Mouse (Mus musculus) brain, adult 2 months (tissue): ENCODE results near the gene Eps15.
"Not testable (repeated sequence)": the region's sequence is repeated elsewhere in the genome, so short reads cannot be mapped to it uniquely, and the experiment has no call there.

Source experiments
- DNase-seq: peaks from one replicate; pipeline ENCODE4 v3.0.0; 2011; ENCODE audit warnings: low read depth, low spot score

Eps15 gene

DNA sequence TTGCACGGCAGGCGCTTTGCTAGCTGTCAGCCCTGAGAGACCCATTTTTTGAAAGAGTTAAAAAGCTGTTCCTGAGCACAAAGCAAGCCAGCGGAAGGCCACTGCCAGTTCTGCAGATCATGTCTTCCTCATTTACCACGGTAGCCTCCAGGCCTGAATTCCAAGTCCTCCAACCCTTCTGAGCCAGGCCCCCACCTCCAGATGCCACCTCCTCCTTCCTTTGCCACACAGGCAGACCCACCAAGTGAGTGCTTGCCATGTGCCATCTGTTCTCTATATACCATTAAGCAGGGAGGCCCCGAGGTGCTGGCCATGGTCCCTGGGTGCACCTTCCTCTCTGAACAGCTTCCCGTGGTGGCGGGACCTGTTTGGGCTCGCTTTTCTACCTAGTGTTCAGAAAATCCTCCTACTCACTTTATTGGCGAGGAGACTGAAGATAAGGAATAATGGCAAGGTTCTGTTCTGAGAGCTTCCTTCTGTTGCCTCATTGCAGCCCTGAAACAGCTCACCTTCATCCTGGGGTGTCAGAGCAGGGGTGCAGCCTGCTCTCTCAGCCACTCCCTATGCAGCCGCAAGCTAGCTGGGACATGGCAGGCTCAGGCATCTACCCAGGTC lies 120.4 kb downstream of the Eps15 start:
- no peak for DNase-seq

DNA sequence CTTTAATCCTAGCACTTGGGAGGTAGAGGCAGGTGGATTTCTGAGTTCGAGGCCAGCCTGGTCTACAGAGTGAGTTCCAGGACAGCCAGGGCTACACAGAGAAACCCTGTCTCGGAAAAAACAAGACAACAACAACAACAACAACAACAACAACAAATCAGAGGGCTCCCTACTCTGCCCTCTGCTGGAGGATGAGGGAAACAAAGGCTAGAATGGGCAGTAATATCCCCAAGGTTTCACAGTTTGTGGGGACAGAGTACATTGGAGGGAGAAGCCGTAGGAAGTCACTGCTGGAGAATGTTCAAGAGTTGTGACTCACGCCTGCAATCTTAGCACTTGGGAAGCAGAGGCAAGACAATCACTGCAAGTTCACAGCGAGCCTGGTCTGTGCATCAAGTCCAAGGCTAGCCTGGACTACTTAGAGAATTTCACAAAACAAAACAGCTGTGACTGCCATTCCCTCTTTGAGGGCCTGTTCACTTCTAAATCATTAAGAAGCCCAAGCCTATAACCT lies 121.2 kb downstream of the Eps15 start:
- DNase-seq: no peak

DNA sequence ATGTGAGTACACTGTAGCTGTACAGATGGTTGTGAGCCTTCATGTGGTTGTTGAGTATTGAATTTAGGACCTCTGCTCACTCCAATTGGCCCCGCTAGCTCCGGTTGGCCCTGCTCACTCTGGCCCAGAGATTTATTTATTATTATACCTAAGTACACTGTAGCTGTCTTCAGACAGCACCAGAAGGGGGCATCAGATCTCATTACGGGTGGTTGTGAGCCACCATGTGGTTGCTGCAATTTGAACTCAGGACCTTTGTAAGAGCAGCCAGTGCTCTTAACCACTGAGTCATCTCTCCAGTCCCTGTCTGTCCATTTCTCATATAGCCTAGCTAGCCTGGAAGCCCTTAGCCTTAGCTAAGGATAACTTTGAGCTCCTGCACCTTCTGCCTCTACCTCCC lies 124.8 kb downstream of the Eps15 start:
- not testable (repeated sequence) for DNase-seq

DNA sequence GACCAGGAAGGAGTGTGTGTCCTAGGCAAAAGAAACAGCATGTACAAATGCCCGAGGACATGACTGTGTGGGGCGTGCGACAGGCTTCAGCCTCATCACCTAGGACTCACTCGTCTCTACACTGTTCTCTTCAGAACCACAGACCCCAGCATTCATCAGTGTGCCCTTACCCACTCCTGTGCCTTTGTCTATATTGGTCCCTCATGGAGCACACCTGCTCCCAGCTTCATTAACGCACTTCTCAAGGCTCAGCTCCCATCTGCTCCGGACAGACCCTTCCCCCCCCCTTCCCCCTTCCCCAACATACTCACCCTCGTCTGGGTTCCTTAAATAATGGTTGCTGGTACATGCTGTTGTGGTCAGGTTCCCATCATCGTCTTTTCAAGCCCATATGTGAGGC lies 125.3 kb downstream of the Eps15 start:
- no peak for DNase-seq

DNA sequence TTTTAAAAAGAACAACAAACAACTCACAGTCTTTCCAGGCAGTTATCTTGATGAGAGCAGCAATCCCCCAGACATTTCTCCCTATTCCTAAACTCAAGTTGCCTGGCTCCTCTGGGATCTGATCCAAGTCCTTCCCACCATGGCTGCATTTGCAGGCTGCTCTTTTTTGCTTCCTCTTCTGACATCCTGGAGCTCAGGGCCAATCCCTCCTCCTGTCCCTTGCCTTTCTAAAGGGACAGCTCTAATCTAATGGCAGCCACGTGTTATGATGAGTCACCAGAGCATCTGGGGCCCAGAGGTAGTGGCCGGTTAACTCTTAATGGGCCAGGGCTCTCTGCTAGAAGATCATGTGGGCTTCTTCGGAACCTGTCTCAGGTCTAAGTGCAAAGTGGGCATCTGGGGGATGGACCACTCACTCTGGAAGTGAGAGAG lies 126.0 kb downstream of the Eps15 start:
- peak; percentile 88 for DNase-seq

DNA sequence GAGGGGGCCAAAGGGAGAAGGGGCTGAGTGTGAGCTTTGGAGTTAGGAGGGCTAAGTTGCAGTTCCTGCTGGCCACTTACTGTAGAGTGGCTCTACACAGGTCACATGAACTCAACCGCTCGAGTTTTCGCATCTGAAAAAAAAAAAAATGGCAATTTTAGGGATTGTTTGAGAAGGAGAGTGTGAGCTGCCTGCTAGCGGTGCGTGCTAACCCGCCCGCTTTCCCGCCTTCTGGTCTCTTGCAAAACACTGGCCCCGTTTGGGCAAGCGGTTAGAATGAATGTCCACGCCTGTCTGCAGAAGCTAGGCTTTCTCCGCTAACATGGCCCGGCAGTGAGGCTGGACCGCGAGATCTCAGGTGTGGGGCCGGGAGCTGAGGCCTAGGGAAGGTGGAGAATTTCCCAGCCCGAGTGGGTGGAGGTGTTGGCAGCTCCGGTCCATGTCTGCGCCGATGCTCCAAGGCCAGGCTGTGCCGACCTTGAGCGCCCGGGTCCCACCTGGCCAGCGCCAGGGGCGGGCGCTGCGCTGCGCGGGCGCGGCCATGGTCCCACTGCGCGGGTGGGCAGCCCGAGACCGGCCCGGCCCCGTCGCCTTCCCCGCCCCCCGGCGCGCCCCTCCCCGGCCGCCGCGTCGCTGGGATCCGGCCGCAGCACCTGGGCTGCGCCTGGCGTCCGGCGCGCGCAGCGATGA lies 126.6 kb downstream of the Eps15 start, which contains the start of gene Ttc39a:
Gene Ttc39a, plus strand, starts transcription at position 138 of the 690 bp plus-strand sequence.
- DNase-seq: peak; percentile 81

DNA sequence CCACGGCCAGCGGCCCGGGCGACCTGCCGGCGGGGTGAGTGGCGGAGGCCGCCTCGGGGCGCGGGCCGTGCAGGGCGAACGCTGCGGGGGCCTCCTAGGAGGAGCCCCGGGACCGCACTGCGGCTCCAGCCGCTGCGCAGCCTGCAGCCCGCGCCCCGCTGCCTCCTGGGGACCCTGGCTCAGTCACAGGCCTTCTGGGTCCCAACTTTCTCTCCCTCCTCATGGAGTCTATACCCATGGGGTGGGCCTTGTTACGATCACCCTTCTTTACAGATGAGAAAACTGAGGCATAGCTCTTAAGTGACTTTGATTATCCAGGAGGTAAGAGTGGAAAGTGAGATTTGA lies 127.1 kb downstream of the Eps15 start:
- DNase-seq: no peak

DNA sequence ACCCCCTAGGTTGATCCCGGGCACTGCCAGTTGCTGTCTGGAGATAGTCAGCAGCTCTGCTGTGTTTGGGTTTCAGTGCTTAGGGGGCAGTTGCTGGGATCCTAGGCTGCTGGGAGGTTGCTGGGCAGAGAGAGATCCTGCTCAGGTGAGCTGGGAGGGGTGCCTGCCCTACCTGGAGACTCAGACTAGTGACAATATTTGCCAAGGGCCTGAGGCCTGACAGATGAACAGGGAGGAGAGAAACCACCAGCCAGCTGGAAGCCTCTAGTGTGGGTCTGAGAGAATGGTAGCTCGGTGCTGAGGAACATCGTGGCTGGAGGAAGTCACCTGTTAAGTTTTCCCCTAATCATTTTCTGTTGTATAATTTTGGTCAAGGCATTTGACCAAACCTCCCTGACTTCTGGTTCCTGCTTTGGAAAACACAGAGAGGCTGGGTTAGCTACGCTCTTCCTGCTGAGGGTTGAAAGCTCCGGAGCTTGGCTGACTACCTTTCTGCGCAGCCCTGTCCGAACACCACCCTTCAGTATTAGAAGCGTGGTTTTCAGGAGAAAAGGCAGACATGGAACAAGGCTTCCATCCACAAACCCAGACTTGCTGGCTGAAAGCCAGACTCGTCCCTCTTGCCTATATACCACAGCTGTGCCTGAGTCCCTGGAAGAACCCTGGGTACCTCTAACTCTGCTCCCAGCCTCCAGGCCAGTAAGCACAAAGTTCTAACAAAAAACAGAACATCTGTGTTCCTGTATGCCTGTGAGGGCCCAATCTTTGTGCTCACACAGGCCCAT lies 127.8 kb downstream of the Eps15 start:
- DNase-seq: peak; percentile 37

DNA sequence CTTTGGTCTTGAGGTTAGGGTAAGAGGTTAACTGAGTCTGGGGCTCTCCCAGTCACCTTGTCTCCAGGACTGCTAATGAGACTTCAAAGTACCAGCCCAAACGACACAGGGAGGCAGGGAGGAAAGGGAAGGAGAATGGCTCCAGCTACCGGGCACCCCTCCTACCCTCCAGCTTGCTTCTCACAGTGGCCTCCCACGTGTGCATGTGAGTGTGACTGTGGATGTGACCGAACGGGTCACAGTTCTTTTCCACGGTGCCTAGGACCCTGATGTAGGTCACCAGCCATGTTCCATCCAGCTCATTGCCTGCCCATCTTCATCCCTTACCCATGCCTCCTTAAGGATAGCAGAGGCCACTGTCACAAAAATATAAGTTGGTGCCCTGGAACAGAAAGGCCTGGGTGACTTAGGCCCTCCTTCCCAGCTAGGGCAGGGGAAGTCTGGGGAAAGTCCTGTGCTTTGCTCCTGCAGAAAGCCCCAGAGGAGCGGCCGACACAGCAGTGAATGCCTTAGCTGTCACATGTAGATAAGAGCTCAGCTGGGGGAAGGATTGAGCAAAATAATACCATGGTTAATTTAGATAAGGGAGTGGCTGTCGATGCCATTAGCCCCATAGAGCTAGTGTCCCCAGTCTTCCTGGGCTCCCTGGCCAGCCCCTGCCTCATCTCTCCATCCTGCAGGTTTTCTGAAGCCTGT lies 130.8 kb downstream of the Eps15 start:
- DNase-seq: no peak

DNA sequence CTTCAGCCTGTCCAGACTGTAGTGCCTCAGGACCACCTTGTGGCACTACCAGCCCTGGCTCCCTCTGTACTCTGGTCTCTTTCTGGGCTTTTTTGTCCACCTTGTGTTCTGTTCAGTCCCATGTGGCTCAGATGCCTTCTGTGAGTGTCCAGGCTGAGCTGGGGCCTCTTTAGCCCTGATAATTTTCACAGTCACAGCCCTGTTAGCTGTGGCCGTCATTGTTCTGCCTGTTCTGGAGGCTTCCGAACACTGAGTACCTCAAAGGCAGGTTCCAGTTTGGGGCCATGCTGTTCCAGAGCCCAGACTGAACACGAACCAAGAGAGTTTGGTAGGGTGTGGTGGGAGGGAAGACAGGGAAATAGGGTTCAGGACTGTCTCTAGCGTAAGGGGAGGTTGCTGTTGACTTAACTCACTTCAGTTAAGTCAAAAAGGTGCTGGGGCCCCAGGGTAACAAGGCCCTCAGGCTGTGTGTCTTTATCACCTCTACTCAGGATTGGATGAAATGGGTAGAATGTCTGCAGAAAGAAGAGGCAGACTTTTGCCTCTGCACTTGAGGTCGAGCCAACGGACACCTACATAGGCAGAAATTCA lies 131.4 kb downstream of the Eps15 start:
- DNase-seq: no peak

DNA sequence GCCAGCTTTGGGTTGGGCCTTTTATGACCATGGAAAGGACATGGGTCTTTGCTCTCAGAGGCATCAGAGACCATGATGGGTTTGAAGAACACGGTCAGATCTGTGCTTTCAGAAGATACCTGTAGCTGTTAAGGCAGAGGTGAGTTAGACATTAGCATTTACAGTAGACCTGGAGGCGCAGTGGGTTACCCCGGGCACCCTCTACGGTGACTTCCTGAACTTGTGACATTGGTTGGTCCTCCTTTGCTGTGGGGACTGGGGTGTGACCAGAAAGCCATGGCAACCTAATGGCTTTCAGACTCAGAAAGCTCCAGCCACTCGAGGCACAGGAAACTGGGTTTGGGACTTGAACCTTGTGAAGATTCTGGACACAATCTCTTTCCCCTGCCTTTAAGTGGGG lies 132.2 kb downstream of the Eps15 start:
- DNase-seq: no peak

DNA sequence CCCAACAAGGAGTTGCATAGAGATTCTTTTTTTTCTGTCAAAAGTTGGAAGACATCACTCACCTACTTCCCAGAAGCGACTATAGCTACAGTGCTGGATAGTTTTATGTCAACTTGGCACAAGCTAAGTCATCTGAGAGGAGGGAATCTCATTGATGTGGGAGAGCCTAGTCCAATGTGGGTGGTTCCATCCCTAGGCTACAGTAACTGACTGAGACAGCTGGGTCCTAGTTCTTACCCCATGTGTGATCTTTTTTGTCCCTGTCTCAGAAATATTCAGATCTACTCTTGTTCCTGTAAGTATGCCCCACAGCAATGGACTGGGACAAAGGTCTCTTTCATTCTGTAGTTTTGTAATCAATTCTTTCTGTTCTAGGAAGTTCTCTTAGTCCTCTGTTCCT lies 137.9 kb downstream of the Eps15 start:
- DNase-seq: no peak

DNA sequence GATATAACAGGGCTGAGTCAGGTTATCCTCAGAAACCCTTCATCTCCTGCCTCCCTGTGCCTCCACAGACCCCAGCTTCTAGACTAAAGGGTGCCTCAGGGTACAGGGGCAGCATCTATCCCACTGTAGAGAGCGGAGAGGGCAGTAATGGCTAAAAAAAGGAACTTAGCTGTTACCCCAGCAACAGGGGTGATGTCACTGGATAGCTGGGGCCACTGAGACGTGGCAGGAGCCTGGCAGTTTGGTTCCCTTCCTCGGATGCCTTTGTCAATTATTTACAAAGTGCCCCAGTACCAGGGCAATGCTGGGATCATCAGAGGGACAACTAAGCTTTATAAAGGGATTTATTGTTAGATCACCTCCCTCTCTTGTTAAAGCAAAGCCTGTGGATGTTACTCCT lies 138.9 kb downstream of the Eps15 start:
- no peak for DNase-seq

DNA sequence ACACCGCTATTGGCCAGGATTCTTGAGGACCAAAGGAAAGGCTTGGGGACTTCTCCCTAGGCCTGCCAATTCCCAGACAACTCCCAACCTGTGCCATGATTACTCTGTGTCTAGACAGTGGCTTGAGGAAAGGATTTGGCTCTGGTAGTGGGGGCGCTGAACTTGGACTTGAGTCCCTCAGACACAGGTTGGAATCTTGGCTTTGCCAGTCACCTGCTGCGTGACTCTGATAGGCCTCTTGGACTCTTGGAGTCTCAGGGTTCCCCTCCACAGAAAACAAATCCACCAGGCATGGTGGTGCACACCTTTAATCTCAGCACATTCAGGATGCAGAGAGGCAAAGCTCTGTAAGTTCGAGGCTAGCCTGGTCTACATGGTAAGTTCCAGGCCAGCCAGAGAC lies 139.5 kb downstream of the Eps15 start:
- DNase-seq: no peak

DNA sequence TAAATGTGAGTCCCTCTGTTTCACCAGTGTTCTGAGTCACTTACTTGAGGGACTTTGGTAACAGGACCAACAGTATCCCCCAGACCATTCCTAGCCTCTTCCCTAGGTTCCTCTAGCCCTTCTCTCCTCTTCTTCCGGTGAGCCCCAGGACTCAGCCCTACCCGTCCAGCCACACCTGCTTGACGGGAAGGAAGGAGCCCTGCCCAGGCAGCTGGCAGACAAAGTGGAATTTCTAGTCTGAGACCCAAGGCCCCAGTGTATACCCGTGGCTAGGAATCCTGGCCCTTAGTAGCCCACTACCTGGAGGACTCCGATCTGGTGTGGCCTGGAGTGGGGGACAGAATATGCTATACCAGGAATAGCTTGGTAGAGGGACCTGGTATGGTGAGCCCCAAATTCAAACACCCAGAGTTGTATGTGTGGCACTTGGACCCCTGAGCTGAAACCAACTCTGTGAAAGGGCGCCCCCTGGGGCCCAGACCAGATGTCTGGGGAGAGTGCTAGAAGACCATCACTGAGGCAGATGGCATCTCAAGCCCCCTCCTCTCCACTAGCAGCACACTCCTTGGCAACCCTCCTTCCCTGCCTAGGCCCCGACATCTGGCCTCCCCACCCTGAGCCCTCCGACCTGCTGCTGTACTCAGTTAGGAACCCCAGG lies 140.2 kb downstream of the Eps15 start:
- no peak for DNase-seq

DNA sequence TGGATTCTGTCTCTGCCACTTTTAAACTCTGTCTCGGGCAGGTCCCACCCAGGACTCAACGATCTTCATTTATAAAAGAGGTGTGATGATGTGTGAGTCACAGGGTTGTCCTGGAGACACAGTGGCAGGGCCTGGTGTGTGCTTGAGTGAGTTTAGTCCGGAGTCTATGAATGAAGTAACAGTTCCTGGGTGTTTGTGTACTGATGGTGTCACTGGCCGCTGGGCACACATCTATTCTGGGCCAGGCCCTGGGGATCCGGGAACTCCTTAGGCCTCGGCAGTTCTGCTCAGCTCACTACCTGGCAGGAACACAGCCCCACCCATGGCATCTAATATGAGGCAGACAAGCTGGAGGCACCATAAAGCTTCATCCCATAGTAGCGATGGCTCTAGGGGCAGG lies 141.5 kb downstream of the Eps15 start:
- no peak for DNase-seq

DNA sequence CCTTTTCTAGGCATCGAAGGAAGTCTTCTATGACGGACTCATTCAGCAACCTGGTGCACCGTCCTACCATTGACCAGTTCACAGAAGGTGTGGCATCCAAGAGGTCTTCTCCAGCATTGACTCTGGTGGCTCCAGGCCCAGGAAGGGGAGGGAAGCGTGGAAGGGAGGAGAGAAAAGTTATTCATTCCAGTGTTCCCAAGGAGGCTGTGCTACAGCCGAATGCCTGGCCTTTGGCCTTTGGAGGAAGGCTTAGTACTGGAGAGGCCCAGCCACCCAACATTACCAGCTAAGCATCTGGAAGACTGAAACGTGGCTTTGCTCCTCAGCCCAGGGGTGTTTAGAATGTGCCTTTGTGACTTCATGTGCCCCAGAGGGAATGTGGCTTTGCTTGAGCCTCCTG lies 142.4 kb downstream of the Eps15 start:
- no peak for DNase-seq

DNA sequence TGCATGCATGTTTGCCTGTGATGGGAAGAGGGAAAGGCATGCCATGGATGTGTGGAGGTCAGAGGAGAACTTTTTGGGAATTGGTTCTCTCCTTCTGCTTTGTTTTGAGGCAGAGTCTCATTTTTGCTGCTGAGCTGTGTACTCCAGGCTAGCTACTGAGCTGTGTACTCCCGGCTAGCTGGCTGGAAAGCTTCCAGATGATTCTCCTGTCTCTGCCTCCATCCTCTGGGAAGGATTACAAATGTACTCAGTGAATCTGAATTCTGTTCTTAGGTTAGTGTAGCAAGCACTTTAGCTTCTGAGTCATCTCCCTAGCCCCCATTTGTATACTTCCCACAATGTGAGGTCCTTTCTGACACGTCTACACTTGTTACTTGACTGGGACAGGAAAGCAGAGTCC lies 143.4 kb downstream of the Eps15 start:
- DNase-seq: peak; percentile 68

DNA sequence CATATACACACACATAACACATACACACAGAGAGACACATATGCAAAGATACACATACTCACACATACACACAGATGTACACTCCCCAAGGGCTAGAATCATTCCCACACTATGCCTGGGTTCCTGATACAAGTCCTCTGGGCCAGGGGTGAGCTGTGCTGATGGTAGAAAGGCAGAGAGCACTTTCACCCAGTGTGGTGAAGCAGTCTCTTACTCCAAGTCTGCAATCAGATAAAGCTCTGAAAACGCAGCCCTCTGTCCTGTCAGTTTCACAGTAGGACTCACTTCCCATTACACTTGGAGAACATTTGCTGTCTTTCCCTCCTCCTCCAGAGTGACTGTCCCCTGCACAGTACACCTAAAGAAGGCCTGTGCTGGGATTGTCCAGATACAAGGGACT lies 147.0 kb downstream of the Eps15 start:
- no peak for DNase-seq

DNA sequence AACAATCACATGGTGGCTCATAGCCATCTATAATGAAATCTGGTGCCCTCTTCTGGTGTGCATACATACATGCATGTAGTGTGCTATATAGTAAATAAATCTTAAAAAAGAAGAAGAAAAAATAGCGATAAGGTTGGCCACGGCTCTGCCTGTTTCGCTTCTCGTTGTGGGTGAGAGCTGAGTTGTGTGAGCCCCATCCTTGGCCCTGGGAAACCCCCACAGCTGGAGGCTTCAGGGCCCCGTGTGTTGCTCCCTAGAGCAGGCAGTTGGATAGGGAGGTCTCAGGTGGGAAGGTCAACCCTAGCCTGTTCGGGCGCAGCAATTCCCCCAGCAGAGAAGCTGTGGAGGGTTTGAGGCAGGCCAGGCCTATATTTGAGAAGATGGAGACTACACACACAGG lies 150.2 kb downstream of the Eps15 start:
- DNase-seq: no peak

DNA sequence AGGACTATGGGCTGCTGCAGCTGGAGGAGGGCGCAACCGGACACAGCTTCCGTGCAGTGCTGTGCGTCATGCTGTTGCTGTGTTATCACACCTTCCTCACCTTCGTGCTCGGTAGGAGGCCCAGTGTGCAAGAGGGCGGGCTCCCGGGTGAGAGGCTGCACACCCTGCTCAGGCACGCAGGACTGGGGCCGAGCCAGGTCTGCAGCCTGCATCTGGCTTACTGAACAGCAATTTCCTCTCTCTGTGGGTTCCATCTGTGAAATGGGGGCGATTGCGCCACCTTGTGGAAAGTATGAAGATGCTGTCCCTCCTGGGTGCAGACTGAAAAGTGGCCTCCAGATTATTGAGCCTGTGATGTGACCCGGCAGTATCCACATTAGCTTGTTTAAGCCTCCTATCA lies 150.8 kb downstream of the Eps15 start:
- peak; percentile 83 for DNase-seq
